Mouse (Mus musculus) megakaryocyte, embryonic 14.5 days (primary cell): Measurements from ENCODE around the gene Dglucy. TPM values are rescaled to one million over a fixed set of nuclear protein-coding genes. Genes with fewer than 3 reads are reported as not detected.

Source experiments
- H3K27me3 ChIP-seq: replicated peaks from 2 replicates; pipeline ENCODE3; 2012; ENCODE audit warnings: inconsistent platforms
- H3K36me3 ChIP-seq: replicated peaks from 2 replicates; pipeline ENCODE3; 2012; ENCODE audit warnings: low read length, inconsistent platforms, mixed read lengths
- H3K4me1 ChIP-seq: 2 replicates; pipeline ENCODE4 v1.6.1; 2012; ENCODE audit warnings: inconsistent platforms
- H3K4me3 ChIP-seq: replicated peaks from 2 replicates; pipeline ENCODE3; 2012; ENCODE audit warnings: moderate library complexity, mild to moderate bottlenecking, inconsistent platforms
- H3K9me3 ChIP-seq: 2 replicates; pipeline ENCODE4 v1.6.1; 2012; ENCODE audit warnings: inconsistent platforms
- FLI1 ChIP-seq: IDR thresholded peaks from 2 replicates; pipeline ENCODE4 v1.6.1; 2012; ENCODE audit warnings: low read length, inconsistent platforms, mixed read lengths
- GATA1 ChIP-seq: IDR thresholded peaks from 3 replicates; pipeline ENCODE4 v1.6.1; 2012; ENCODE audit warnings: mixed read lengths, low read length, inconsistent platforms, borderline replicate concordance
- polyA plus RNA-seq: library from polyadenylated mRNA; stranded (reverse); fragments of >175 nt; gene quantifications from 2 replicates; pipeline ENCODE4 v1.2.3, GENCODE M21; 2012; ENCODE audit warnings: low replicate concordance; ENCODE audit not compliant: insufficient read depth

The Dglucy gene
- polyA plus RNA-seq, 1 experiment = 1.0 TPM

GRCm38 (mm10) chr12:100873612-100874011, 94.8 kb downstream of the Dglucy start:
- Histone ChIP-seq H3K36me3 (peaks cover 28% of the 10 kb centered on the region), H3K9me3 (peaks cover 12% of the 10 kb centered on the region), H3K27me3 (peaks cover 17% of the 10 kb centered on the region), H3K4me3 (no peak overlapping the region), H3K4me1 (peaks cover 11% of the 10 kb centered on the region)
- TF ChIP-seq GATA1 (no peak), FLI1 (no peak)

GRCm38 (mm10) chr12:100875553-100875952, 96.7 kb downstream of the Dglucy start:
- Histone ChIP-seq H3K36me3 (peaks cover 12% of the 10 kb centered on the region), H3K4me3 (no peak overlapping the region), H3K4me1 (peaks cover 13% of the 10 kb centered on the region), H3K9me3 (no peaks in the 10 kb centered on the region), H3K27me3 (peaks cover 17% of the 10 kb centered on the region)
- TF ChIP-seq FLI1 (no peak), GATA1 (no peak)

- Histone ChIP-seq H3K4me1 (peaks cover 13% of the 10 kb centered on the region), H3K9me3 (no peaks in the 10 kb centered on the region), H3K36me3 (peaks cover 12% of the 10 kb centered on the region), H3K4me3 (no peak overlapping the region), H3K27me3 (peaks cover 19% of the 10 kb centered on the region)
- TF ChIP-seq GATA1 = no peak
- TF ChIP-seq FLI1 = no peak
Observed at GRCm38 (mm10) chr12:100875960-100876359, 97.1 kb downstream of the Dglucy start.

DNA sequence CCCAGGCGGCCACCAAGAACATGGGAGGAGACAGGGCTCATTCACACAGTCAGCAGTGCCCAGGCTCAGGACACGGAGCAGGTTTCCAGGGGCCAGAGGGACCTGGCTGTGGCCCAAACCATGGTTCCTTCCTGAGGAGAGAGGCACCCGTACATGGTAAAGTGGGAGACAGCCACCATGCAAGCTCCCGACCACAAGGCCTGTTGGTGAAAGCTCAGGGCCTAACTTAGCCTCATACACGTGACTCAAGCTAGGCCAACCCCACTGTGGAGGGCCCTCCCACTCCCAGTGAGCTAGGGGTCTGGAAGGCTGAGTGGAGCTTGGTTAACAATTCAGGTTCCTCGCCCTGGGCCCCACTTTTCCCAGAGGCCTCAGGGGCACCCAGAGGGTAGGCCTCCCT, 99.1 kb downstream of the Dglucy start:
- TF ChIP-seq FLI1 (no peak), GATA1 (no peak)
- H3K4me3 ChIP-seq = no peak overlapping the region
- H3K4me1 ChIP-seq = peaks cover 18% of the 10 kb centered on the region

DNA sequence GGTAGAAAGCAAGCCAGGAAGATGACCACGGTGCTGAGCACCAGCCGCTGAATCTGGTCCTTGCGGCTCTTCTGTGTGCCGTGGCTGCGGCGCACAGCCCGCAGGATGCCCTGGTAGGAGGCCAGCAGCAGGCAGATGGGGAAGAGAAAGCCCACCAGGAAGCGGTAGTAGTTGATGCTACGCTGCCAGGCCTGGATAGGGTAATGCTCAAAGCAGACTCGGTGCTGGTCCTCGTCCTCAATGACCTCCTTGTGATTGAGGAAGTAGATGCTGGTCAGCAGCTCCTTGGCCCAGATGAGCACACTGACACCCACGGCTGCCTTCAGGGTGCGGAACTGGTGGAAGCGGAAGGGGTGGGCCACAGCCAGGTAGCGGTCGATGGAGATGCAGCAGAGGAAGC, 99.7 kb downstream of the Dglucy start:
- H3K9me3 ChIP-seq = no peaks in the 10 kb centered on the region
- TF ChIP-seq GATA1 (no peak), FLI1 (no peak)
- no peak overlapping the region for H3K4me3 ChIP-seq
- peaks cover 22% of the 10 kb centered on the region for H3K4me1 ChIP-seq
- H3K27me3 ChIP-seq = peaks cover 7% of the 10 kb centered on the region
- H3K36me3 ChIP-seq = no peaks in the 10 kb centered on the region

More for the DNA sequence above, 99.1 kb downstream of the Dglucy start:
- Histone ChIP-seq H3K27me3 (peaks cover 11% of the 10 kb centered on the region), H3K36me3 (peaks cover 1% of the 10 kb centered on the region), H3K9me3 (no peaks in the 10 kb centered on the region)

DNA sequence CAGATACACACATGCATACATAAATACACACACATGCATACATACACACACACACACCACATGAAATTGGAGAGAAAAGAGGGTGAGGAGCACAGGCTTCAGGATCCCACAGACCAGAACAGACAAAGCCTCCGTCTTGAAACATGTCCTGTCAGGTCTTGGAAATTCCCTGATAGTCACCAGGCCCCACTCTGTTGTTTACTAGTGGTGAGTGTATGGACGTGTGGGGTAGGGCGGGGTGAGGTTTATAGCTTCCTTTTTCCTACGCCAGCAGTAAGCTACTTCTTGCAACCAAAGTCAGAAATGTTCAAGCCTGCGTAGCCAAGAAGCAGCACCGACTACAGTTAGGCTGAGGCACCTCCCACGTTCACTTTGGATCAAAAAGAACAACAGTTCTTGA, 104.3 kb downstream of the Dglucy start:
- Histone ChIP-seq H3K4me3 (no peak overlapping the region), H3K27me3 (peaks cover 27% of the 10 kb centered on the region), H3K9me3 (no peaks in the 10 kb centered on the region), H3K36me3 (no peaks in the 10 kb centered on the region), H3K4me1 (peaks cover 17% of the 10 kb centered on the region)
- TF ChIP-seq FLI1 = no peak
- no peak for TF ChIP-seq GATA1

GRCm38 (mm10) chr12:100885585-100885984, 106.7 kb downstream of the Dglucy start:
- Histone ChIP-seq H3K27me3 (peaks cover 35% of the 10 kb centered on the region), H3K9me3 (no peaks in the 10 kb centered on the region), H3K4me3 (no peak overlapping the region), H3K4me1 (peaks cover 14% of the 10 kb centered on the region), H3K36me3 (no peaks in the 10 kb centered on the region)
- TF ChIP-seq GATA1 (no peak), FLI1 (no peak)

DNA sequence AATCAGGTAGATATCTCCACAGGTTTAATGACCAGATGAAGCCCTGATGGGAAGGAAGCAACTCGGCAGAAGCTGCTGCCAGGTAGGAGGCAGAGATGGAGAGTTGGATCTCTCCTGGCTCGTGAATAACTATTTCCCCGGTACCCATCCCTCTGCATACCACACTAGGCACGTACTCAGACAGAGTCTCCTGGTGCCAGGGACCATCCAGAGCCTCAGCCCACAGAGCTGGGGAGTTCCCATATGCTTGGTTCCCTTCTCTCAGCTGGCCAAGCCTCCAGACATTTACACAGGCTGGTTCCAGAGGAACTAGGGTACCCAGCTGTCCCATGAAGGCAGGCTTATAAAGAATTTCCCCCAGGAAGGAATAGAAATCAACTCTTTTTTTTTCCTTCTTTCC, 108.0 kb downstream of the Dglucy start:
- H3K9me3 ChIP-seq = no peaks in the 10 kb centered on the region
- H3K4me1 ChIP-seq = peaks cover 21% of the 10 kb centered on the region
- peaks cover 35% of the 10 kb centered on the region for H3K27me3 ChIP-seq
- H3K4me3 ChIP-seq = no peak overlapping the region
- TF ChIP-seq FLI1 = no peak
- no peak for TF ChIP-seq GATA1
- H3K36me3 ChIP-seq = no peaks in the 10 kb centered on the region

- H3K4me1 ChIP-seq = peaks cover 16% of the 10 kb centered on the region
- peaks cover 35% of the 10 kb centered on the region for H3K27me3 ChIP-seq
- no peaks in the 10 kb centered on the region for H3K9me3 ChIP-seq
- no peak overlapping the region for H3K4me3 ChIP-seq
- TF ChIP-seq FLI1 (no peak), GATA1 (no peak)
- H3K36me3 ChIP-seq = no peaks in the 10 kb centered on the region
Observed at GRCm38 (mm10) chr12:100887801-100888258, 109.0 kb downstream of the Dglucy start.

DNA sequence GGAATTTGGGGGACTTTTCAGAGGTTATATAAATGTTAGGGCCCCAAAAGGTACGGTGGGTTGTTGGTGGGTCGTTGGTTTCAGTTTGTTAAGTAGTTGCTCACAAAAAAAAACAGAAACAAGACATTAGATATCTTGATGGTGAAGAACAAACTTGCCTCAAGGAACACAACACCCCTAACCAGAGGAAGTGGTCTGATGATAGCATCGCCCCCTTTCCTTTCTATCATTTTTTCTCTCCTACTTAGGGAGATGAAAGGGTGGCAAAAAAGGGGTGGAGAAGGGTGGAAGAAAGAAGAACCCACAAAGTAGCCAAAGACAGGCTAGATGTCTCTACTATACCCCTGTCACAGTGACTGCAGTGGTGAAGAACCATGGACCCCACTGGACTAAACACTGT, 111.7 kb downstream of the Dglucy start:
- H3K9me3 ChIP-seq = no peaks in the 10 kb centered on the region
- TF ChIP-seq GATA1 (no peak), FLI1 (no peak)
- H3K27me3 ChIP-seq = peaks cover 44% of the 10 kb centered on the region
- H3K4me3 ChIP-seq = no peak overlapping the region
- H3K4me1 ChIP-seq = peaks cover 11% of the 10 kb centered on the region
- H3K36me3 ChIP-seq = no peaks in the 10 kb centered on the region

DNA sequence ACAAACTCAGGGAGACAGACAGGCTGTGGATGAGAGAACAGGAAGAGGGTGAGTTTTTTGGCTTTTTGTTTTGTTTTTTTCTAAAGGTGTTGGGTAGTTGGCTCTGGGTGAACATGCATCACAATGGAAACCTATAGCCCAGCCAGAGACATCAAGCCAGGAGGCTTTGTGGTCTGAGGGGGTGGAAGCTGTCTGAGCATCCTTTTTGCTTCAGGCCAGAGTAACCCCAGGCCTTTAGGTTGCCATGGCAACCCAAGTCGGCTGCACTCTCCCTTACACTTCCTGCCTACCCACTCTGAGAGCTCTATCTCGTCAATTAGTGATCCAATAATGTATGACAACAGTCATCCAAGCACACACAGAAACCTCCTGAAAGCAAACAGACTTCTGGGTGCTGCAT, 116.6 kb downstream of the Dglucy start:
- no peaks in the 10 kb centered on the region for H3K9me3 ChIP-seq
- peaks cover 18% of the 10 kb centered on the region for H3K4me1 ChIP-seq
- H3K36me3 ChIP-seq = no peaks in the 10 kb centered on the region
- H3K4me3 ChIP-seq = no peak overlapping the region
- H3K27me3 ChIP-seq = peaks cover 66% of the 10 kb centered on the region
- TF ChIP-seq FLI1 (no peak), GATA1 (no peak)
